Mouse (Mus musculus) CD4-positive naive resting alpha-beta T cell, adult 57 days (primary cell): ENCODE results near the gene Gm9936. TPM values are rescaled to one million over a fixed set of nuclear protein-coding genes. Genes with fewer than 3 reads are reported as not detected.

Experiments
- total RNA-seq: library from RNA; stranded (reverse); gene quantifications from one replicate; pipeline ENCODE4 v1.2.4, GENCODE M21; 2023

Gene Gm9936
- not detected for total RNA-seq

DNA sequence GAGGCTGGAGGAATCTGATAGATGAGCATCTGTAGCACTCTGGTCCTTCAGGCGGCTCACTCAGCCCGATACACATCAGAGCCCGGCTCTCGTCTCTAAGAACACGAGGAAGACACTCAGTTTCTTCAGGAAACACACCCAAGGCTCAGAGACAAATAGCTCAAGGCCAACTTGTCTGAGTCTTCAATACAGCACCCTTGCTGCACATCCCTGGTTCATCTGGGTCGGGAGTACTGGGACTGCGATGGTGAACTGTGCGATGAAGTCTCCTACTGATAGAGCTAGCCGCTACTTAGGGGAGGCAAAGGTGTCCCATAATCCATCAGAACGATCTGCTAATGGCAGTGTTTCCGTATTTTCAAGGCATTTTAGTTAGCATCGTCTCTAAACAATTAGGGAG, at the start of gene Gm9936:
Gene Gm9936, minus strand, starts transcription at position 101 of the 400 bp plus-strand sequence.

DNA sequence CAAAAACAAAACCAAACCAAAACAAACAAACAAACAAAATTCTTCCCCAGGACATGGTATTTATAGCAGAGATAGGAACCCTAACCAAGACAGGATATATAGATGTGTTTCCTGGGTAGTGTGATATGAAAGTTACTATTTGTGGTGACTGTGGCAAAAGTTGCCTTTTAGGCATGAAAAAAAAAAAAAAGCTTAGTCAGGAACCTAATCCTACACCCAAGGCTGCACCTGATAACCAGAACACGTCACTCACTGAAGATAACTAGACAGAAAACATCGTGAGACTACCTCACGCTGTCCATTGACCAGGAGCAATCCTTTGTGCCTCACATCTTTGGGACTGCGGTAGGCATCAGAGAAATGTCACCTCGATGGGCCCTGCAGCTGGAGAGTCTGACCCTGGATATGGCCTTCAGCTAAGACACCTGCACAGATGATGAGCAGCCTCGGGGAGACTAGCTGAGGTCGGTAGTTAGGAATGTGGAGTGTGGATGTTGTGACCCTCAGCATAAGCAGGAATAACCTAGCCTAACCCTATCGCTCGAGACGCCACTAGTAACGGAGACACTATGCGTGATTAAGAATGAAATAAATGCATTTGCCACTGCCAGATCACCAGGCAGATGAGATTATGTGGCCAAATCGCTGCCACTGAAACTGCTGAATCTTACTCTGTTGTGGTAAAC, 38.3 kb upstream of the Gm9936 start, which contains the start of gene Oasl2:
Gene Oasl2, plus strand, starts transcription at position 249 of the 686 bp plus-strand sequence.

DNA sequence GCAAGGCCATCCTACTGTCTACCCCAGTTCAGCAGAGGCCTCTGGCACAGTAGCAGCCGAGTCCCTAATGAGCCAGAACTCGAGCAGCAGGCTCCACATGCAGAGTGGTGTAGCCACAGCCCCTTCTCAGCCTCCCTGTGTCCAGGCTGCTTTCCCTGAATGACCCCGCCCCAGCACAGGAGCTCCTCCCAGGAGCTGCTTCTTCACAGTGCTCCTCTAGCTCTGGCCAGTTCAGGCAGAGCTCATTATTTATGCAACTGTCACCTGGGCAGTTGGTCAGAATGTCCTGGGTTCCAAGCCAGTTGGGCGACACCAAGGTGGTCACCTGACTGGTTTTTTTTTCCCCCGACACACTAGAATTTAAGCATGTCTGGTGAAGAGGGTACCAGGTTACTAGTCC, 5.1 kb downstream of the Gm9936 start, which contains the start of gene 4930519G04Rik:
Gene 4930519G04Rik, plus strand, starts transcription at position 301 of the 400 bp plus-strand sequence.

DNA sequence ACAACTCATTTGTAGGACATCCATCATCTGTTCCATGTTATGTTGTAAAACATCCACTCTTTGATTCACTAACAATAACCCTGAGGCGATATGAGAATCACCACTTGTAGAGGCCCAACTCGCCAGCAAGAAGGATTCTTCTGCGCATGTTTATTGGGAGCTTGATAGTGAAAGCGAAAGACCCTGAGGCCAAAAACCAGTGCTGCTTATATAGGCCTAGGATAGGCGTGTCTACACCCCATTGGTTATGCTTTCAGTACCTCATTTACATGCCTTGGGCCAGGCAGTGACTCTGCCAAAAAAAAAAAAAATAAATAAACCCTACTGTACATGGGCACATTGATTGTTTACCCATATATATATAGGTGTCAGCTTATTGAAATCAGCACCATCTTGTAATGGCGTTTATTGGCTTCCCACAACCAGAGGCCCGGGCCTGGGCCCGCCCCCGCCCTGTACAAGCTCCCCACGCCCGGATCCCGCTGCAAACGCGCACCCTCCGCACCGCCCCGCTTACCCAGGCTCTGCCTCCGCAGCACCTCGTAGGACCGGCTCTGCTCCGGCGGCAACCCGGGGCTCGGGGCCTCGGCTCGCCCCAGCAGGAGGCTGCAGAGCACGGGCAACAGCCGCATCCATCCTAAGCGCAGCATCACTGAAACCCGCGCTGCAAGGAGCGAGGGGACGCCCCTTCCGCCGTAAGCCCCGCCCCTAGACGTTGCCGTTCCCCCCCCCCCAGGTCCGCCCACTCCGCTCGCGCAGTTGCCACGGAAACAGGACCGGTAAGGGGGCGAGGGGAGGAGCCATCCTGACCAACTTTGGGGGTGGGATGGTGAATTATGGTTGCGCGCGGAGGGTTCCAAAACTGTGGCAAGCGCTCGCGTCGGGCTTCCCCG, 35.4 kb downstream of the Gm9936 start, which contains the start of gene 1500011B03Rik:
Gene 1500011B03Rik, minus strand, starts transcription at position 673 of the 893 bp plus-strand sequence.

Other genes with a start within 250 kb of the Gm9936 start
- 1.6 TPM for gene Trpv4, start 200.3 kb downstream of the Gm9936 start, total RNA-seq
- 126 TPM for gene Gltp, start 167.7 kb downstream of the Gm9936 start, total RNA-seq
- 21.8 TPM for gene Tchp, start 150.9 kb downstream of the Gm9936 start, total RNA-seq
- 161 TPM for gene Ankrd13a, start 84.0 kb downstream of the Gm9936 start, total RNA-seq
- gene Git2, start 83.2 kb downstream of the Gm9936 start, total RNA-seq = 175 TPM
- gene 1500011B03Rik, start 35.2 kb downstream of the Gm9936 start, total RNA-seq = 50.6 TPM
- not detected for gene 4930519G04Rik, start 5.0 kb downstream of the Gm9936 start, total RNA-seq
- gene Oasl2, start 38.3 kb upstream of the Gm9936 start, total RNA-seq = 10.5 TPM
- gene Oasl1, start 64.6 kb upstream of the Gm9936 start, total RNA-seq = 2.5 TPM
- 30.9 TPM for gene 2210016L21Rik, start 83.5 kb upstream of the Gm9936 start, total RNA-seq
- not detected for gene Hnf1a, start 112.4 kb upstream of the Gm9936 start, total RNA-seq
- gene Sppl3, start 152.5 kb upstream of the Gm9936 start, total RNA-seq = 57.6 TPM
- gene Gm10401, start 239.6 kb upstream of the Gm9936 start, total RNA-seq = not detected